Mouse (Mus musculus) layer of hippocampus, adult 2 months (tissue): ENCODE results near the gene Acvr1. TPM values are rescaled to one million over a fixed set of nuclear protein-coding genes. Genes with fewer than 3 reads are reported as not detected.

Experiments used
- DNase-seq, 2 experiments: peaks; one replicate each; pipeline ENCODE4 v3.0.0; 2022; ENCODE audit warnings: low spot score in 2 of 2
- H3K27ac ChIP-seq: fragments of 200-600 bp; 2 replicates; pipeline ENCODE4 v1.8.1; 2022
- H3K4me3 ChIP-seq: fragments of 200-600 bp; 2 replicates; pipeline ENCODE4 v1.8.1; 2022; ENCODE audit warnings: mild to moderate bottlenecking
- CTCF ChIP-seq: fragments of 200-600 bp; conservative IDR thresholded peaks from 2 replicates; pipeline ENCODE4 v1.8.1; 2022; ENCODE audit warnings: antibody characterized with exemption, mild to moderate bottlenecking, moderate library complexity
- total RNA-seq, 2 experiments: library from RNA; stranded (reverse); gene quantifications; 2 replicates each; pipeline ENCODE4 v1.2.3; 2021

Acvr1 gene
- total RNA-seq, 2 experiments from 2014 or later, result 46.0 to 48.2 TPM

DNA sequence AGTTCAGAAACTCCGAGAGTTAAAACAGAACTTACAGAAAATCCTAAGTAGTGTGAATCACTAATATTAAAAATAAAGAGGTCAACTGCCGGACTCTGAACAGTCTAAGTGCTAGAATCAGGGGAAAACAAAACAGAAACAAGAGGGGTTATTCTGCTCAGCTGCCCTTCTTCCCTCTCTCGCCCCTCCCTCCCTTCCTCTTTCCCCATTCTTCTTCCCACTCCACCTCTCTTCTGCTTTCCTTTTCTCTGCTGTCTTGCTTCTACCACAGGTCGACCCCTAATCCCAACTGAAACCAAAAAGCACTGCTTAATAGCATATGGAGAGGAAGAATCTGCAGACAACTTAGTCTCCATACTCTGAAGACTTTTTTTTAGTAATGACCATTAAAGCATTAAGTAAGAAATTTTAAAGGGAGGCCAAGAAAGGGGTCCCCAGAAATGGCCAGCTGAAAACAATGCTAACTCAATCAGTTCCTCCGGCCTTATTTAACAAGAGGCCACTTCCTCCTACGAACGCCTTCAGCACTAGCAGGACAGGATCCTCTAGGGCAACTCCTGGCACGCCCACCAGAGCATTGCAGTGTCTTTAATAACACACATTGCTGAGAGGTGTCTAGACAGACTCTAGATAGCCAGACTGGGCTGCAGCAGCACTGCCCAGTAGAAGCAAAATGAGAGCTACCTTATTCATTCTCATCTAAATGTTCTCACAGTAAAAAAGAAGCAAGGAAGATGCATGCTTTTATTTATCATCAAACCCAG, 70.1 kb downstream of the Acvr1 start:
- Histone ChIP-seq H3K4me3 (no peak overlapping the region), H3K27ac (no peak overlapping the region)
- DNase-seq, result no peak
- no peak for TF ChIP-seq CTCF

DNA sequence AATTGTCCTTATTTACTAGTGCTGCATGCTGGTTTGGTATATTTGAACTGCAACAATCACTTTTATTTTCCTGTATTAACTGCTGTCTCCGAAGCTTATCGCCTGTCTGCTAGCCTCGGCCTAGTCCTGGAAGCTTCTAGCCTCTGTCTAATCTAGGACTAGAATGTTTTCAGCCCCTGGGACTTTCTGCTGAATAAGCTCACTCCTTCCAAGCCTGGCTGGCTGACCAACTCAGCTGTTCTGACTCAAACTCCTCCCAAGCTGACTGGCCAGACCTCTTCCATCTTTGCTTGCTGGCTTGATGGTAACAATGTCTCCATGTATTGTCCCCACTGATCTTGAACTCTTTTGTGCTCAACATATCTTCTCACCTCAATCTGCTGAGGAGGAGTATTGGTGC, 71.7 kb downstream of the Acvr1 start:
- Histone ChIP-seq H3K27ac (no peak overlapping the region), H3K4me3 (no peak overlapping the region)
- TF ChIP-seq CTCF, result no peak
- no peak for DNase-seq

DNA sequence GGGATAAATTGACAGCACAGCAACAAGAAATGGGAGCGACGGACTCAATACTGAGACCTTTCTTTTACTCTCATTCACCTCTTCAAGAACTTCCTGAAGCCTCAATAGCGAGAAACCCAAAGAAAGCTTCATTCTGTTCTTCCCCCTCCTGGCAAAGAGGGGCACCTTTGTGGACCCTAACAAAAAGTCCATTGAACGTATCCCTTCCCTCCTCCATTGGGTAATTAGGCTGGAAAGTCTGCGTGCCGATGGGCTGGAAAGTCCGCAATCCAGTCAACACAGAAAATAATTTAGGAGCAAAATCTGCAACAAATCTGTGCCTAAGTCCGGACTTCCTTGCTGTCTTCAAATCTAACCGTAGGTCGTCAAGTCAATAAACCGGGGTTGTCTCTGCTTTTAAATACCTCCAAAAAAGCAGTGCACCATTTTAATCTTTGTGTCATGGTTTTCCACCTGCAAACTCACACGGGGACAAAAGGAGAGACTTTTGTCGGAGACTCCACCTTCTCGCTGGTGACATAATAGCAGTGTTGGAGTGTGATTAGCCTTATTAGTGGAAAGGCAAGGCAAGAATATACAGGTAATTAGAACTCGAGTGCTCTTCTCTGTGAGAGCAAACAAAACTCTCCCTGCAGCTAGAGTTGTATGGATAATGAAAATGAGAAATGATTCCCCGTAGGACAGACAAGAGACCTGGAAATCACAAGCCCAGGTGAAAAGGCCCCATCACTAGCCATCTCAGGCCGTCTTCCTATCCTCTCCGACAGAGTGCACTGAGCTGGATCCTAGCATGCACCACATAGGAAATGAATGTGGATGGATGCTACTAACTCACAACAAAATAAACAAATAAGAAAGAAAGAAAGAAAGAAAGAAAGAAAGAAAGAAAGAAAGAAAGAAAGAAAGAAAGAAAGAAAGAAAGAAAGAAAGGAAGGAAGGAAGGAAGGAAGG, 73.0 kb downstream of the Acvr1 start:
- Histone ChIP-seq H3K4me3 (no peak overlapping the region), H3K27ac (no peak overlapping the region)
- DNase-seq, result no peak
- TF ChIP-seq CTCF, result no peak

DNA sequence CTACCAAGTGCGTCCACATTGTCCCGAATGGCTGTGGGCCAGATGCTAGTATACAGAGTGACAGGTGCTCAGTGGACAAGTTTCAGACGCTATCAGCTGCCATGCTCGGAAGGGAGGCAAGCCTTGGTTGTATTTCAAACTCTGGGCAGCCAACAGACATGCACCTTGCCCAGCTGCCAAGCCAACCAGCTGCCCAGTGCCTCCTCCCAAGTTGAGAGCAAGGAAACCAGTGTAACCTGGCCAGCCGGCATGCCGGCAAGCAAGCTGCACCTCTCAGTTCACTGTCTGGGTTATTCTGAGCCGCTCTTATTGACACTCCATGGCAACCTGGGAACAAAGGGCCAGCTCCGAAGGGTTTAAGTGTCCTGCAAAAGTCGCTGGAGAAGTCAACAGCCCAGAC, 77.7 kb downstream of the Acvr1 start:
- no peak for TF ChIP-seq CTCF
- DNase-seq, result no peak
- no peak overlapping the region for H3K4me3 ChIP-seq
- no peak overlapping the region for H3K27ac ChIP-seq

DNA sequence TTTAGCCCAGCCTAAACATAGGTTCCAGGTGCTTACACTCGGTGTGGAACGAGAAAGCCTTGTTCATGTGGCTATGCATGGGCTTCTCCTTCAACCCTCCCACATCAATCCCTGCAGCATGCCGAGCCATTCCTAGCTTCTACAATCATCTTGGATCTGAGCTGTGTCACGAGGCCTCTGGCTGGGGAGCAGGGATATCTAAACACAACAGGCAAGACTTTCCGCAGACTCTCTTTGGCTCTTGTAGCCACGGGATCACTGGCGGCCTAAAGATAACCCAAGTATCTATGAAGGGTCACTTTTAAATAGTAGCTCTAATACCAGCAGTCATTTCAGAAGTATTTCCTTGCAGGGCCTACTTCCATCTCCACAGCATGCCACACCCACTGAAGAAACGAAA, 78.6 kb downstream of the Acvr1 start:
- Histone ChIP-seq H3K27ac (no peak overlapping the region), H3K4me3 (no peak overlapping the region)
- DNase-seq, result no peak
- TF ChIP-seq CTCF, result no peak

DNA sequence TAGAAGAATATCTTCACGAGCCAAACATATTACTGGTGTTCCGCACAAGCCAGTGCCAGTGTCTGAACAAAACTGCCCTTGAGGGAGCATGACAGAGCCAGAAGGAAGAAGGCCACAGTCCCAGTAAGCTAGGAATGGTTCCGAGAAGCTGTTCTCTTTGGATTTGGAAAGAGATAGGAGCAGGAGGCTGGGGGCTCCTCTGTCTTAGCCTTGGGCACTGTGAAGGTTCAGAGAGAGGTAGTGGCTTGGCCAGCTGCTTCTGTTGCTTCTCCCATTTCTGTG, 79.7 kb downstream of the Acvr1 start:
- Histone ChIP-seq H3K27ac (no peak overlapping the region), H3K4me3 (no peak overlapping the region)
- no peak for TF ChIP-seq CTCF
- no peak for DNase-seq

DNA sequence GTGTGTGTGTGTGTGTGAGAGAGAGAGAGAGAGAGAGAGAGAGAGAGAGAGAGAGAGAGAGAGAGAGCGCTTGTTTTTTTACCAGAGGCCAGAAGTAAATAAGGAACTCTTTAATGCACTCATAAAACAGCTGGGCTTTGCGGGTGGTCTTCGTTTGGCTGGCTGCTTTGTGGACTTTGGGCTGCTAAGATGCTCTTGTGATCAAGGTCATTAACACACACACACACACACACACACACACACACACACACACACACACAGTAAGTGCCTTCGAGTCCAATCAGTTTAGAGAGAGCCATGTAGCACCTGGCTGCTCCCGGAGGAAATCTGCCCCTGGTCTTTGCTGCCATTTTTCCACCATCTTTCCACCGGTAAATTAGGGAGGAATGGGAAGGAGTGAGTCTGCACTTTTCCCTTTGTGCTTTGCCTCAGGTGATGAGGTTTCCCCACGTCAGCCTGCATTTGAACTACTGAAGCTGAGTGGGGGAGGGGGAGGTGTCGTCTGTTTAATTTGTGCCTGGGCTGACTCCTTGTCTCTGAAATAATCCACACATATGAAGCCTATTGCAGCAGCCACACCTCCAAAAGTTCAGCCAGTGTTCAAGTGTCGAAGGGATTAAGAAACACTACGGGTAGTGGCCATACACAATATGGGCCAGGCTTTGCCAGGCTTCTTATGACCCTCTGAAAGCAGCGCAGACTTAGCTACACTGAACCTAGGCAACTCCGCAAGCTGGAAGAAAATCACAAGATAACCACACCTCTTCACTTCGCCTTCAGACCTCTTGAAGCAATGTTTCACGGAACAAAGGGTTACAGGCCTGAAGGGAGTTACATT, 80.3 kb downstream of the Acvr1 start:
- no peak for TF ChIP-seq CTCF
- no peak for DNase-seq
- Histone ChIP-seq H3K27ac (no peak overlapping the region), H3K4me3 (no peak overlapping the region)

DNA sequence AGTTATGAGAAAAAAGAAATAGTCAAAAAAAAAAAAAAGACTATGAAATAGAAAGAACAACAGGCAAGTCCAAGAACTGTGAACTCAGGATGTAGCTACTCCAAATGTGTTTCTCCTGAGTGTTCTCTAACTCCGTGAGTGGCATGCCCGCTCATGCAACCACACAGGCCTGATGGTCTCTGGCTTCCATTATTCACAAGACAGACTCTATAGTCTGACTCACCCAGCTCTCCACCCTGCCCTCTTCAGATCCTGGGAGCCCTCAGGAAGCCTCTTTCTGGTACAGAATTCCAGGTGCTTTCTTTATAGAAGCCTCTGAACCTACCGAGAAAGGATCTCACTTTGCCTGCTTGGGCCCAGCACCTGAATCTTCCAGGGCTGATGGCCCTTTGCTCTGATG, 81.3 kb downstream of the Acvr1 start:
- H3K27ac ChIP-seq, result 0 out of 2 replicates have a peak overlapping the region, but pooled peaks have one; percentile 10
- no peak for DNase-seq
- TF ChIP-seq CTCF, result no peak
- no peak overlapping the region for H3K4me3 ChIP-seq

DNA sequence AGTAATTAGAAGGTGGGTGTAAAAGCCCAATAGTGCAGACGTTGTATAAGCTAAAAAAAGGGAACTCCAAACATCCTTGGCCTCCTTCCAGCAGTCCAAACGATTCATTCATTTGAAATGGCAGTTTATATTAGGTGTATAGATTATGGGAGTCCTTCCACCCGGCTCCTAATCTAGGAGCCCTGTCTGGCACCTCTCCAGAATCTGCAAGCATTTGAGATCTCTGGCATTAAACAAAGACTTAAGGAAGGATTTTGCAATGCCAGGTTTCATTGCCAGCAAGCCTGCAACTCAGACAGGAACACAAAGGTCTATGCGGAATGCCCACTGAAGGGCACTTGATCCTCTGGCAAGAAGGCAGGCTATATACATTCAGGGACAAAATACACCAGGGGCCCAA, 81.8 kb downstream of the Acvr1 start:
- DNase-seq, result no peak
- Histone ChIP-seq H3K4me3 (no peak overlapping the region), H3K27ac (peak overlapping the region; percentile 7; the same call in 1 of the 2 replicates)
- no peak for TF ChIP-seq CTCF

DNA sequence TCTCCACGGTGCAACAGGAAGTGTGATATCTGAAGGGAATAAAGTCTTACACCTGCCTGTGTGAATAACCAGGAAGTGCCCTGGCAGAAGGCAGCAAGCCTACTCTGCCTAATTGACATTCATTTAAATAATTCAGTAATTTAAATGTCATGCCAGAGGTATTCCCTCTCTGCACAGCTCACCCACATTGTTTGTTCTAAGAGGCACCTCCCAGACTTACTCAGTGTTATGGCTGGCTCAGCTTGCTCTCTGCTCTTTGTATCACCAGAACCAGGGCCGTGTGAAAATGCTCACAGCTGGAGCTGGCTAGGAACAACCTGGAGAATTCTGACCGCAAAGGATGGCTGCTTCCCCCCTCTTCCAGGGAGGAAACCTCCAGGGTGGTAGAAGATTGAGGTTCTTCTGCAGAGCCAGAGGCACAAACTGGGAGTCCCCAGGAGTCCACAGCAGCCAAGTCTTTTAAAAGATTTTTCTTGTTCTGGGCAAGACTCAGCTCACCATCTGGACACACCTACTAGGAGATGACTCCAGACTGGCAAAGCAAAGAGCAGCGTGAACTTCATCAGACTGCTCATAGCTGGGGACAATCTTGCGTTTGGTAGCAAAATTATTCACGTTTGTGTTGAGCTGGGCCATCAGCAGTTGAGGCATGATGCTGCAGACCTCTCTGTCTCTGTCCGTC, 82.5 kb downstream of the Acvr1 start:
- no peak overlapping the region; the same call in 1 of the 2 replicates for H3K27ac ChIP-seq
- DNase-seq, result no peak

DNA sequence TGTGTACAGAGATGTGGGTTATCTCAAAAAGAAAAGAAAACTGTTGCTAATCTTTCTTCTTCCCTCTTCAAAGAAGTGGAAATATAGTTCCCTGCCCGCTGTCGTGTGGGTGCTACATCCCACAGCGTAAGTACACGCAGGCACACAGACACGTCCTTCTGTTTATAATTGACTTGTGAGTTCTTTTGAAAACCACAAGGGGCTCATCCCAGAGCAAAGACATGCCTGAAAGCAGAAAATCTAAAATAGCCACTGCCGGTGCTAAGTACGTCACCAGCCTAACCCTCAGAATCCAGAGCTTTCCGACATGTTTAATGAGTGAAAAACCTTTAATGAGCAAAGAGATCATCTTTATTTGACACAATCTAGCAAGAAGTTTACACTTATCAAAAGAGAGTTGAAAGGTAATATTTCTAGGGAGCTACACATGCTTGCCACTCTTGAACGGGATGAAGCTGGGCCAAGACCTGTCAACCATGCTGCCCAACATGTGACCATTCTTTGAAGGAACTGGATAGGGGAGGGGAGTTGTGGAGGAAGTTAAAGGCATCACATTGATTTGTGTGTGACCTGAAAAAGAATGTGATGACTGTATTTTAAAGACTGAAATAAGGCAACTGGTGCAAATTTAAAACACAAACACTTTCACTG, 85.4 kb downstream of the Acvr1 start:
- no peak overlapping the region for H3K27ac ChIP-seq
- no peak for DNase-seq
- H3K4me3 ChIP-seq, result no peak overlapping the region
- peak; percentile 44 for TF ChIP-seq CTCF

More for the DNA sequence above, 82.5 kb downstream of the Acvr1 start:
- TF ChIP-seq CTCF, result no peak
- no peak overlapping the region for H3K4me3 ChIP-seq

DNA sequence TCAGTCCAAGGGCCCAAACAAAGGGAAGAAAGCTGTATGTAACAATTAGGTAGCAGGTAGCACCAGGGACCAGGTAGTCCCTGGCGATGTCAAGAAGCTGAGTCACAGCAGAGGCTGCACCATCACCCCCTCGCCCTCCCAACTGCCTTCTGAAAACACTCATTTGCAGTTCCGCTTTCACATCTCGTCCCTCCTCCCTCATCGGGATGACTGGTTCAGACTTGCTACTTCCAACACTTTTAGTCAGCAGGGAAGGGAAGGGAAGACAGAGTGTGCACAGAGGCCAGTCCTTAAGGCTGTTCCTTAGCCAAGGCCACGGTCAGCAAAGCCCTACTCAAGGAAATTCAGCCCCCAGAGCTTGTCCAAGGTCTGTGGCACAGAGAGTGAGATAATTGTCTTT, 86.2 kb downstream of the Acvr1 start:
- Histone ChIP-seq H3K27ac (no peak overlapping the region), H3K4me3 (no peak overlapping the region)
- TF ChIP-seq CTCF, result no peak
- DNase-seq, result no peak
